Mouse (Mus musculus): ENCODE results near the gene Dpep3. TPM values are rescaled to one million over a fixed set of nuclear protein-coding genes. Genes with fewer than 3 reads are reported as not detected.
A peak's percentile ranks its signal among the peaks of the same experiment; 100 is the strongest.

Gene Dpep3
- polyA plus RNA-seq, 1 experiment: not detected

DNA sequence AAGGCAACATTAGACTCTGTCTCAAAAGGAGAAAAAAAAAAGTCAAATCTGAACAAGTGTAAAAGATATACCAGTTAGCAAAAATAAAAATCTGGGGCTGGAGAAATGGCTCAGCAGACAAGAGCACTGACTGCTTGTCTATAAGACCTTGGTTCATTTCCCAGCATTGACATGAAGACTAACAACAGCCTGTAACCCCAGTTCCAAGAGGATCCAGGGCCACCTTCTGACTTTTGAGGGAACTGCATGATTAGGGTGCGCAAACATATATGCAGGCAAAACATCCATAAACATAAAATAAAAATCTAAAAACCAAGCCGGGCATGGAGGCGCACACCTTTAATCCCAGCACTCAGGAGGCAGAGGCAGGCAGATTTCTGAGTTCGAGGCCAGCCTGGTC lies 27.2 kb upstream of the Dpep3 start:
- no peak overlapping the region for H3K4me3 ChIP-seq (ENCODE audit: insufficient read depth, low read length)
- H3K27ac ChIP-seq (ENCODE audit: insufficient read depth, low read length): no peak overlapping the region
- TF ChIP-seq CTCF (IDR thresholded peaks at IDR 0.05; ENCODE audit: extremely low read depth, insufficient read depth, low read length) (no peak), POLR2A (IDR thresholded peaks at IDR 0.05; ENCODE audit: extremely low read depth, insufficient read depth, low read length) (no peak)
- H3K4me1 ChIP-seq (ENCODE audit: control insufficient read depth, insufficient read depth, low read length): peaks cover 2% of the 10 kb centered on the region; the same call in 1 of the 2 replicates

DNA sequence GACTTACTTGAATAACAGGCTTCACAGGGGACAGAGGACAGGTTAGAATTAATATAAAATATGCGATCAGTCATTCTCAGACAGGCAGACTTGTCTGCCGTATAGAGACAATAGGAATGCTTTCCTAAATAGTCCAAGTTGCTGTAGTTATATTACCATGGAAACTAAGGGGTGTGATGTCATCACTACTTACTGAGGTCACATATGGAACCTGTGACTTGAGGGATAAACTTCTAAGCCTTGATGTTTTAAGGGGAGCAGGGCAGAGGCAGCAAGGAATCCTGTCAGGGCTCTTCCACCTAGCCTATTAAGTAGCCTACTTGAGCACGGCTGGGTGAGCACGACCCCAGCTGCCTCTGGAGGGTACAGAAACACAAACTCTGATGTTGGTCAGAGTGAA lies 26.6 kb upstream of the Dpep3 start, which contains the start of gene Dpep2nb:
Dpep2nb (minus strand) TSS at position 101 of the 400 bp plus-strand sequence.
- Histone ChIP-seq H3K4me1 (ENCODE audit: control insufficient read depth, insufficient read depth, low read length) (peaks cover 2% of the 10 kb centered on the region; the same call in 1 of the 2 replicates), H3K27ac (ENCODE audit: insufficient read depth, low read length) (no peak within 1 kb of the TSS)
- TF ChIP-seq CTCF (IDR thresholded peaks at IDR 0.05; ENCODE audit: extremely low read depth, insufficient read depth, low read length): no peak
- no peak for TF ChIP-seq POLR2A (IDR thresholded peaks at IDR 0.05; ENCODE audit: extremely low read depth, insufficient read depth, low read length)

DNA sequence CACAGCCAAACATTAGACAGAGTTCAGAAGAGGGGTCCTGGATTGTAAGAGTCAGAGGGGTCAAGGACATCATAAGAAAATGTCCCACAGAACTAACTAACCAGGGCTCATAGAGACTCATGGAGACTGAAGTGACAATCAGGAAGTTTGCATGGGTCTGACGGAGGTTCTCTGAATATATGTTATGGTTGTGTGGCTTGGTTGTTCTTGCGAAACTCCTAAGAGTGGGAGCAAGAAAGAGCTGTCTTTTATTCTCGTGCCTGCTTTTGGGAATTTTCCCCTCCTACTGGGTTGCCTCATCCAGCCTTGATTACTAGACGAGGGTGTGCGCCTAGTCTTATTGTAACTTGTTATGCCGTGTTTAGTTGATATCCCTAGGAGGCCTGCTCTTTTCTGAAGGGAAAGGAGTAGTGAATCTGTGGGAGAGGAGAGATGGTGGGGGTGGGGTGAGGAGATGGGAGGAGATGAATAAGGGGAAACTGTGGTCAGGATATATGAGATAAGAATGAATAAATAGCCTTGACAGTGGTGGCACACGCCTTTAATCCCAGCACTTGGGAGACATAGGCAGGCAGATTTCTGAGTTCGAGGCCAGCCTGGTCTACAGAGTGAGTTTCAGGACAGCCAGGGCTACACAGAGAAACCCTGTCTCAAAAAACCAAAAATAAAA lies 25.4 kb upstream of the Dpep3 start:
- H3K4me3 ChIP-seq (ENCODE audit: insufficient read depth, low read length): no peak overlapping the region
- TF ChIP-seq POLR2A (IDR thresholded peaks at IDR 0.05; ENCODE audit: extremely low read depth, insufficient read depth, low read length) (no peak), CTCF (IDR thresholded peaks at IDR 0.05; ENCODE audit: extremely low read depth, insufficient read depth, low read length) (no peak)
- no peaks in the 10 kb centered on the region for H3K4me1 ChIP-seq (ENCODE audit: control insufficient read depth, insufficient read depth, low read length)
- no peak overlapping the region for H3K27ac ChIP-seq (ENCODE audit: insufficient read depth, low read length)

More for the DNA sequence above, 26.6 kb upstream of the Dpep3 start, which contains the start of gene Dpep2nb:
- no peak within 1 kb of the TSS for H3K4me3 ChIP-seq (ENCODE audit: insufficient read depth, low read length)

DNA sequence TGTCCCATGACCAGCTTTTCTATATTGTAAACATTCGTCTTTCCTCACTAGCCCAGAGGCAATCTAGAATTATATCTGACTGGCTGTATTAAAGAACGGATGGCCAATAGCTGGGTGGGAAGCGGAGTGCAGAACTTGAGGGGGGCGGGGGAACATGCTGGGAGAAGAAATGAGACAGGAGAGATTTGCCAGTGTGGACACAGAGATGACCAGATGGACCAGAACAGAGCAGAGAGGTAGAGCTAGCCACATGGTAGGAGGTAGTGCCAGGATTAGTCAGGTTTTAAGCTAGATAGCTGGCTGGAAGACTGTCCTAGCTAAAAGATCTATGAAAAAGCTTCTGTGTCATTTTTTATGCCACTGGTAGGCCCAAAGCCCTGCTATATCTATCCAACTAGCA lies 22.7 kb upstream of the Dpep3 start:
- Histone ChIP-seq H3K4me3 (ENCODE audit: insufficient read depth, low read length) (no peak overlapping the region), H3K27ac (ENCODE audit: insufficient read depth, low read length) (no peak overlapping the region), H3K4me1 (ENCODE audit: control insufficient read depth, insufficient read depth, low read length) (no peaks in the 10 kb centered on the region)
- TF ChIP-seq POLR2A (IDR thresholded peaks at IDR 0.05; ENCODE audit: extremely low read depth, insufficient read depth, low read length) (no peak), CTCF (IDR thresholded peaks at IDR 0.05; ENCODE audit: extremely low read depth, insufficient read depth, low read length) (no peak)

DNA sequence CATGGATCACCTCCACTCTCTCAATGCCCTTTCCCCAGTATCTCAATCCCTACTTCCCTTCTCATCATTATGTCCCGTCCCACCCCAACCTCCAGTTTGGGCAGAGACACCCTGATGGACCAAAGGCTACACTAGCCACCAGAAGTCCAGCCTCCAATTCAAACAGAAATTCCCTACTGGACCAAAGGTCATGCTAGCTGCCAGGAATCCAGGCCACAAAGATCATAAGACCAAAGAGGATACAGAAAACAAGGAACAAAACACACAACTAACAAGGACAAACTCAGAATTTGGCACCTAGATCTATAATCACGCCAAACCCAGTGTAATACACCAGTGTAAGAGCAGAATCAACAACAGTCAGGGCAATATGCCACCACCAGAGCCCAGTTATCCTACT lies 19.7 kb upstream of the Dpep3 start:
- Histone ChIP-seq H3K4me1 (ENCODE audit: control insufficient read depth, insufficient read depth, low read length) (no peaks in the 10 kb centered on the region), H3K4me3 (ENCODE audit: insufficient read depth, low read length) (no peak overlapping the region), H3K27ac (ENCODE audit: insufficient read depth, low read length) (no peak overlapping the region)
- no peak for TF ChIP-seq CTCF (IDR thresholded peaks at IDR 0.05; ENCODE audit: extremely low read depth, insufficient read depth, low read length)

DNA sequence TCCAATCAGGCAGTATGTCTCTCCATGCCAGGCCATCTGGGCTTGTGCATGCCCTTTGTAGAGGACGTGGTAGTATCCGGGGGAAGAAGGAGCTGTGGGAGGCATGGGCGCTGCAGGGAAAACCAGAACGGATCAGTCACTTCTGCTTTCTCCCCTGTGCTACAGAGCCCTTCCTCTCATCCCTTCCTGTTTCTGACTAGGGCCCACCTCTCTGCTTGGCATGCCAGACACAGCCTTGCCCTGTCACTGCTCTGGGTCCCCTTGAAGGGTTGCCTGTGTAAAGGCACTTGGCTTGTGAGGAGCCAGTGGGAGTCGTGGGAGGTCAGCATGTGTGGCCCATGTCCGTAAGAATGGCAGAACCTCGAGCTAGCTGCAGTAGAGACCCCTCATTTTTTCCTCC lies 17.1 kb upstream of the Dpep3 start:
- TF ChIP-seq POLR2A (IDR thresholded peaks at IDR 0.05; ENCODE audit: extremely low read depth, insufficient read depth, low read length): no peak
- no peak for TF ChIP-seq CTCF (IDR thresholded peaks at IDR 0.05; ENCODE audit: extremely low read depth, insufficient read depth, low read length)
- no peak overlapping the region for H3K4me3 ChIP-seq (ENCODE audit: insufficient read depth, low read length)
- H3K4me1 ChIP-seq (ENCODE audit: control insufficient read depth, insufficient read depth, low read length): no peaks in the 10 kb centered on the region
- no peak overlapping the region for H3K27ac ChIP-seq (ENCODE audit: insufficient read depth, low read length)

DNA sequence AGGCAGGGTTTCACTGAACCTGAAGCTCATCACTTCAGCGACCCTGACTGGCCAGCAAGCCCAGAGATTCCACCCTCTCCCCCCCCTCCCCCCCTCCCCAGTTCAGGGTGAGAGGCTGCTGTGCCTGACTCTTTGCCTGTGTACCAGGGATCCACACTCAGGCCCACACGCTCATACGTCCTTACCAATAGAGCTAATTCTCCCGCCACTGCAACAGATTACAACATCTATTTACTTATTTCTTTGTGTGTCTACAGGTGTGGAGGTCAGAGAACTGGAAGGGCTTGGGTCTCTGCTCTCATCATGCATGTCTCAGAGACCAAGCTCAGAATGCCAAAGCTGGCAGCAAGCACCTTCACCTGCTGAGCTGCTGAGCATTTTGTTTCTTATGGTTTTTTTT lies 14.0 kb upstream of the Dpep3 start:
- Histone ChIP-seq H3K4me3 (ENCODE audit: insufficient read depth, low read length) (no peak overlapping the region), H3K27ac (ENCODE audit: insufficient read depth, low read length) (no peak overlapping the region), H3K4me1 (ENCODE audit: control insufficient read depth, insufficient read depth, low read length) (no peaks in the 10 kb centered on the region)
- TF ChIP-seq POLR2A (IDR thresholded peaks at IDR 0.05; ENCODE audit: extremely low read depth, insufficient read depth, low read length) (no peak), CTCF (IDR thresholded peaks at IDR 0.05; ENCODE audit: extremely low read depth, insufficient read depth, low read length) (no peak)

DNA sequence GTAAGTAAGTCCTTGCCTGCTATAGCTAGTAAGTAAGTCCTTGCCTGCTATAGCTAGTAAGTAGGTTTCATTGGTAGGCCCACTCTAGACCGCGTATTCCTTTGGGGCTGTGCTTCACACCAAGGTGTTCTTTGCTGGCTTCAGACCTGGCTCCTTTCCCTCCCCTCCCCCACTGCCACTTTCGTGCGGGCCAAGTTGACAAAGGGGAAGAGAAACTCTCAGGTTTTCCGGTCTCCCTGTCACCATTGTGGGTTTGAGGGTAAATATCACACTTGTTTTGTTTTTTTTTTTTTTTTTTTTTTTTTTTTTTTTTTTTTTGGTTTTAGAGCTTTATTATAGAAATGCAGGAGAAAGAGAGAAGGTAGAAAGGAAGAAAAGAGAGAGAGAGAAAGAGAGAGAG lies 13.3 kb upstream of the Dpep3 start:
- no peaks in the 10 kb centered on the region for H3K4me1 ChIP-seq (ENCODE audit: control insufficient read depth, insufficient read depth, low read length)
- TF ChIP-seq CTCF (IDR thresholded peaks at IDR 0.05; ENCODE audit: extremely low read depth, insufficient read depth, low read length) (no peak), POLR2A (IDR thresholded peaks at IDR 0.05; ENCODE audit: extremely low read depth, insufficient read depth, low read length) (no peak)
- H3K27ac ChIP-seq (ENCODE audit: insufficient read depth, low read length): no peak overlapping the region
- H3K4me3 ChIP-seq (ENCODE audit: insufficient read depth, low read length): no peak overlapping the region

DNA sequence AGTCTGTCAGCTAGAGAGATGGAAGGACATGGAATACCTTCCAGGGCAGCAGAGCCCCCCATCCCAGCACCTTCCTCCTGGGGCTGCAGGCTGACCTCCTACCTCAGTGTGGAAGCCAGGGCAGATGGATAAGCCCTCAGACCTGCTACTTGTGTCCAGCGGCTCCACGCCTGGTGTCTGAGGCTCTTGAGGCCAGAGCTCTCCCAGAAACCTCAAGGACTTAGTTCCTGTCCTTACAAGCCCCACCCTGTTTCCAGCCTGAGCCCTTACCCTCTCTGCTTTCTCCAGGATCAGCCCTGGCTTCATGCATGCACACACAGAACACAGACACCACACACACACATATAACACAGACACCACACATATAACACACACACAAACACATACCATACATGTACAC lies 12.3 kb upstream of the Dpep3 start:
- no peak for TF ChIP-seq CTCF (IDR thresholded peaks at IDR 0.05; ENCODE audit: extremely low read depth, insufficient read depth, low read length)
- TF ChIP-seq POLR2A (IDR thresholded peaks at IDR 0.05; ENCODE audit: extremely low read depth, insufficient read depth, low read length): no peak
- H3K4me1 ChIP-seq (ENCODE audit: control insufficient read depth, insufficient read depth, low read length): no peaks in the 10 kb centered on the region
- H3K27ac ChIP-seq (ENCODE audit: insufficient read depth, low read length): no peak overlapping the region
- H3K4me3 ChIP-seq (ENCODE audit: insufficient read depth, low read length): no peak overlapping the region

DNA sequence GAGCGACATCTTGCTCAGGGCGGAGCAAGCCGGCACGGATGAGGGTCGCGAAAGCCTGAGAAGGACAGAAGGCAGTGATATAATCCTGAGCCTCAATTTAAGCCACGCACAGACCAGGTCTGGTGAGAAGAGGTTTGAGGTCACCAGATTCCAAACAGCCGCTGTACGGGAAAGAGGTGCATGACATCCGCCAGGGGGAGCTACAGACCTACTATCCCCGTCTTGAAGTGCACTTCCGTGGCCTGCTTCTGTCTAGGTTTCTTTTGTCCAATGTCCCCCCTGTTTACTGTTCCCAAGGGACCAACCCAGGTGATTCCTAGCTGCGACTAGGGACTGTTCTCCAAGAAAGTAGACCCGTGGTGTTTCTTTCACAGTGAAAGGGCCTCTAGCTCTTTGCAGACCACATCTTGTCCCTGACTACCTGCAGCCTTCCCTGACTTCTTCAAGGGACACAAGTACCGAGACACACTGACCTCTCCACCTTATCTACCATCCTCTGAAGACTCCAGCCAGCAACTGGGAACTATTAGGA lies 11.7 kb upstream of the Dpep3 start, which contains the start of gene Dus2:
Dus2 (plus strand) TSS at position 482 of the 532 bp plus-strand sequence.
- H3K4me3 ChIP-seq (ENCODE audit: insufficient read depth, low read length): no peak within 1 kb of the TSS
- H3K27ac ChIP-seq (ENCODE audit: insufficient read depth, low read length): no peak within 1 kb of the TSS
- no peaks in the 10 kb centered on the region for H3K4me1 ChIP-seq (ENCODE audit: control insufficient read depth, insufficient read depth, low read length)
- no peak for TF ChIP-seq POLR2A (IDR thresholded peaks at IDR 0.05; ENCODE audit: extremely low read depth, insufficient read depth, low read length)
- peak; percentile 89 for TF ChIP-seq CTCF (IDR thresholded peaks at IDR 0.05; ENCODE audit: extremely low read depth, insufficient read depth, low read length)
